Mouse (Mus musculus) myocyte (in vitro differentiated cells): ENCODE results near the gene Zbtb20. TPM values are rescaled to one million over a fixed set of nuclear protein-coding genes. Genes with fewer than 3 reads are reported as not detected.

ENCODE experiments used
- H3K27me3 ChIP-seq: one replicate; pipeline ENCODE4 v1.6.1; 2011; ENCODE audit not compliant: control insufficient read depth, insufficient read depth, insufficient read length
- H3K36me3 ChIP-seq: one replicate; pipeline ENCODE4 v1.6.1; 2011; ENCODE audit not compliant: control insufficient read depth, insufficient read depth
- H3K4me2 ChIP-seq: one replicate; pipeline ENCODE4 v1.6.1; 2011; ENCODE audit warnings: low read depth, control low read depth
- H3K4me3 ChIP-seq: one replicate; pipeline ENCODE4 v1.5.1; 2011; ENCODE audit warnings: mild to moderate bottlenecking, control low read depth, moderate library complexity
- H3K79me2 ChIP-seq: one replicate; pipeline ENCODE4 v1.6.1; 2011; ENCODE audit not compliant: control insufficient read depth, insufficient read depth
- H3ac ChIP-seq: one replicate; pipeline ENCODE4 v1.6.1; 2011; ENCODE audit not compliant: control insufficient read depth, insufficient read length
- CEBPB ChIP-seq: IDR thresholded peaks from 2 replicates; pipeline ENCODE4 v1.6.1; 2011; ENCODE audit warnings: mild to moderate bottlenecking, moderate library complexity; ENCODE audit not compliant: poor library complexity, insufficient read depth, severe bottlenecking
- E2F4 ChIP-seq: IDR thresholded peaks from one replicate; pipeline ENCODE4 v1.6.1; 2011; ENCODE audit warnings: mild to moderate bottlenecking, control low read depth, moderate library complexity; ENCODE audit not compliant: insufficient read depth
- MAX ChIP-seq: IDR thresholded peaks from one replicate; pipeline ENCODE4 v1.6.1; 2011; ENCODE audit warnings: low read depth, mild to moderate bottlenecking, control low read depth
- MYOD1 ChIP-seq, 3 experiments: IDR thresholded peaks; one replicate each; pipeline ENCODE4 v1.6.1; 2011; ENCODE audit warnings: control low read depth in 2 of 3, low read depth in 2 of 3, mild to moderate bottlenecking in 2 of 3, moderate library complexity in 1 of 3; ENCODE audit not compliant: insufficient read length in 2 of 3, control insufficient read depth in 1 of 3
- MYOG ChIP-seq, 3 experiments: IDR thresholded peaks; one replicate each; pipeline ENCODE4 v1.6.1; 2011; ENCODE audit warnings: control low read depth in 2 of 3, low read depth in 2 of 3, mild to moderate bottlenecking in 2 of 3; ENCODE audit not compliant: insufficient read length in 2 of 3, control insufficient read depth in 1 of 3, insufficient read depth in 1 of 3
- POLR2A ChIP-seq: IDR thresholded peaks from one replicate; pipeline ENCODE4 v1.6.1; 2011; ENCODE audit warnings: low read depth, mild to moderate bottlenecking, control low read depth, moderate library complexity; ENCODE audit not compliant: insufficient read length
- POLR2AphosphoS2 ChIP-seq: IDR thresholded peaks from one replicate; pipeline ENCODE4 v1.6.1; 2011; ENCODE audit warnings: low read depth, control low read depth; ENCODE audit not compliant: insufficient read length
- REST ChIP-seq: IDR thresholded peaks from one replicate; pipeline ENCODE4 v1.6.1; 2011; ENCODE audit warnings: mild to moderate bottlenecking, control low read depth, moderate library complexity; ENCODE audit not compliant: insufficient read depth, insufficient read length
- SRF ChIP-seq: IDR thresholded peaks from one replicate; pipeline ENCODE4 v1.6.1; 2011; ENCODE audit warnings: low read depth; ENCODE audit not compliant: control insufficient read depth, insufficient read length
- TCF12 ChIP-seq: IDR thresholded peaks from one replicate; pipeline ENCODE4 v1.6.1; 2011; ENCODE audit warnings: mild to moderate bottlenecking, control low read depth; ENCODE audit not compliant: poor library complexity, insufficient read depth, severe bottlenecking
- TCF3 ChIP-seq: IDR thresholded peaks from one replicate; pipeline ENCODE4 v1.6.1; 2011; ENCODE audit warnings: low read depth, control low read depth; ENCODE audit not compliant: insufficient read length
- USF1 ChIP-seq: IDR thresholded peaks from one replicate; pipeline ENCODE4 v1.6.1; 2011; ENCODE audit warnings: low read depth, mild to moderate bottlenecking, control low read depth, moderate library complexity
- polyA plus RNA-seq: library from polyadenylated mRNA; unstranded; fragments of >200 nt; fragmentation: generic; extraction: Trizol; gene quantifications from one replicate; pipeline ENCODE4 v1.2.1, GENCODE M21; 2012; ENCODE audit warnings: missing spikeins

Zbtb20 gene
- polyA plus RNA-seq, 1 experiment: 5.0 TPM

DNA sequence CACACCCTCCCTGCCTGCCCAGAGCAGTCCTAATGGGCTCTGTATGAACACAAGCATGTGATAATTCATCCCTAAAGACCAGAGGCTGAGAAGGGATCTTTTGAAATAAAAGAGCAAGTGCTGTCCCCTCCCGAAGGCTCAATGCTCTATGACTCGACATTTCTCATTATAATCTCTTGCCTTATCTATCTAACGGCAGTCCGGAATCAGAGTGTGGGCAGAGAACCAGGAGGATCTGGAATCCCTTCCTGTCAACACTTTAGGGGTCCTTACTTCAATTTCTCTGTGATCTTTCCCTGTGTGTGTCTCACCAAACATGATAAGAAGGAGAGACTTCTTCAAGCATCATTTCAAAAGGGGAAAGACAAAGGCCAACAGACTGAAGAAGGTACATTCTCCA, 770.2 kb downstream of the Zbtb20 start:
- H3ac ChIP-seq: no peak overlapping the region
- no peaks in the 10 kb centered on the region for H3K27me3 ChIP-seq
- H3K36me3 ChIP-seq: no peaks in the 10 kb centered on the region
- TF ChIP-seq MAX: no peak
- no peak for TF ChIP-seq REST
- no peak for TF ChIP-seq CEBPB
- no peak for TF ChIP-seq TCF12
- no peaks in the 10 kb centered on the region for H3K79me2 ChIP-seq
- no peak overlapping the region for H3K4me2 ChIP-seq
- no peak overlapping the region for H3K4me3 ChIP-seq

- TF ChIP-seq REST: no peak
- no peak for TF ChIP-seq SRF
- TF ChIP-seq TCF12: no peak
- no peak for TF ChIP-seq POLR2AphosphoS2
- no peak for TF ChIP-seq POLR2A
- no peak for TF ChIP-seq E2F4
- no peak for TF ChIP-seq MAX
- TF ChIP-seq MYOD1 (IDR thresholded peaks at IDR 0.05; ENCODE audit: control insufficient read depth in 1 of 3, insufficient read length in 2 of 3, low read depth in 2 of 3): no peak
- no peak for TF ChIP-seq TCF3
- no peak for TF ChIP-seq CEBPB
- no peak for TF ChIP-seq MYOG (IDR thresholded peaks at IDR 0.05; ENCODE audit: control insufficient read depth in 1 of 3, insufficient read depth in 1 of 3, insufficient read length in 2 of 3, low read depth in 2 of 3)
- TF ChIP-seq USF1: no peak
- Histone ChIP-seq H3K27me3 (no peaks in the 10 kb centered on the region), H3K4me2 (no peak overlapping the region), H3K4me3 (no peak overlapping the region), H3K79me2 (no peaks in the 10 kb centered on the region), H3ac (no peak overlapping the region), H3K36me3 (no peaks in the 10 kb centered on the region)
These were observed 771.3 kb downstream of the Zbtb20 start for GRCm38 (mm10) chr16:43646943-43647342.

DNA sequence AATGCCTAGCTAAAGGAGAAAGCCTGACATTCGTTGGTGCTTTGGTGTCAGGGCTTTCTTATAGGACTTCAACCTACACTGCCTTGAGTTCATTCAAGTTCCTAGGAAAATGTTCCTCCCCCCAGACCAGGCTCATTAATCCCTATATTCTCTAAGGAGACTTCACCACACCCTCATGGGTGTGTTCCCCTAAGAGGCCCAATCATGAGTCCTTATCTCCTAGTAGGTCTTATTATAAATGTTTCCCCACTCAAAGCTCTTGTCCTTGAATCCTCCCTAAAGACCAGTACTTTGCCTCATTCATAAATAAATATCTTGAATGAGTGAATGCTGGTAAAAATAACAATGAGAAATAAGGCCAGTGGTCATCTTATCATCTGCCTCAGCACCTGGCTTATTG, 772.0 kb downstream of the Zbtb20 start:
- no peak for TF ChIP-seq USF1
- no peak for TF ChIP-seq TCF12
- no peak for TF ChIP-seq CEBPB
- H3K36me3 ChIP-seq: no peaks in the 10 kb centered on the region
- no peaks in the 10 kb centered on the region for H3K27me3 ChIP-seq
- no peak overlapping the region for H3K4me3 ChIP-seq
- no peaks in the 10 kb centered on the region for H3K79me2 ChIP-seq
- no peak overlapping the region for H3K4me2 ChIP-seq
- no peak overlapping the region for H3ac ChIP-seq

GRCm38 (mm10) chr16:43650355-43651080, 774.8 kb downstream of the Zbtb20 start:
- H3K79me2 ChIP-seq: no peaks in the 10 kb centered on the region

DNA sequence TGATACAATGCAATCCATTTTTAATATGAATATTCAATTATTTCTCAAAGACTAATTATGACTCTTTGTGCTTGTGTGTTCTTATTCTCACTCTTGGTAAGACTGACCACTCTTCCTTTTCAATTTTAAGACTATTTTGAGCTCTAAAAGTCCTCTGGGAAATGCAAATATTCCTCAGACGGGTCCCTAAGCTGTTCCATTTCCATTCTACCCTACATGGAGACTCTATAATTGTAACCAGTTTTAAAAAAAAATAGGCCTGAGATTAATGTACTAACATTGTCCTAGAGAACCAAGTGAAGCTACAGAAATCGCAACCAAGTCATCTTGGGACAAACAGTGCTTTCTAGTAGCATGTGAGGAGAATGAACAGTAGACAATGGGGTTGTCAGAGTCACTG, 777.6 kb downstream of the Zbtb20 start:
- Histone ChIP-seq H3K36me3 (no peaks in the 10 kb centered on the region), H3K27me3 (no peaks in the 10 kb centered on the region), H3ac (no peak overlapping the region), H3K79me2 (no peaks in the 10 kb centered on the region), H3K4me3 (no peak overlapping the region), H3K4me2 (no peak overlapping the region)
- TF ChIP-seq TCF3: no peak
- no peak for TF ChIP-seq TCF12
- no peak for TF ChIP-seq REST
- no peak for TF ChIP-seq SRF
- TF ChIP-seq USF1: no peak
- no peak for TF ChIP-seq MYOG (IDR thresholded peaks at IDR 0.05; ENCODE audit: control insufficient read depth in 1 of 3, insufficient read depth in 1 of 3, insufficient read length in 2 of 3, low read depth in 2 of 3)
- TF ChIP-seq POLR2AphosphoS2: no peak
- TF ChIP-seq CEBPB: no peak
- no peak for TF ChIP-seq MAX
- TF ChIP-seq MYOD1 (IDR thresholded peaks at IDR 0.05; ENCODE audit: control insufficient read depth in 1 of 3, insufficient read length in 2 of 3, low read depth in 2 of 3): no peak
- no peak for TF ChIP-seq POLR2A
- no peak for TF ChIP-seq E2F4

More at GRCm38 (mm10) chr16:43650355-43651080, 774.8 kb downstream of the Zbtb20 start:
- Histone ChIP-seq H3K36me3 (no peaks in the 10 kb centered on the region), H3ac (no peak overlapping the region), H3K4me3 (no peak overlapping the region), H3K27me3 (no peaks in the 10 kb centered on the region), H3K4me2 (no peak overlapping the region)
- no peak for TF ChIP-seq CEBPB
- TF ChIP-seq POLR2A: no peak
- TF ChIP-seq TCF12: no peak
- TF ChIP-seq USF1: no peak
- TF ChIP-seq MYOD1 (IDR thresholded peaks at IDR 0.05; ENCODE audit: control insufficient read depth in 1 of 3, insufficient read length in 2 of 3, low read depth in 2 of 3): no peak
- no peak for TF ChIP-seq TCF3
- TF ChIP-seq MYOG (IDR thresholded peaks at IDR 0.05; ENCODE audit: control insufficient read depth in 1 of 3, insufficient read depth in 1 of 3, insufficient read length in 2 of 3, low read depth in 2 of 3): no peak
- no peak for TF ChIP-seq REST
- no peak for TF ChIP-seq POLR2AphosphoS2
- TF ChIP-seq SRF: no peak
- no peak for TF ChIP-seq MAX
- no peak for TF ChIP-seq E2F4
